Mouse (Mus musculus) G1E-ER4 (cell line): ENCODE measurements around the gene Pds5a. TPM values are rescaled to one million over a fixed set of nuclear protein-coding genes. Genes with fewer than 3 reads are reported as not detected.

Source experiments
- GATA1 ChIP-seq: IDR thresholded peaks from one replicate; pipeline ENCODE4 v1.8.0; 2012; ENCODE audit warnings: low read length, inconsistent platforms
- polyA plus RNA-seq: library from polyadenylated mRNA; stranded (reverse); fragments of >175 nt; gene quantifications from 2 replicates; pipeline ENCODE4 v1.2.3, GENCODE M21; 2012

Pds5a gene
- polyA plus RNA-seq: 25.3 and 28.0 TPM in 2 replicates

- TF ChIP-seq GATA1: no peak
Observed at GRCm38 (mm10) chr5:65697836-65698758, at the start of gene Pds5a. Gene Pds5a, minus strand, starts transcription at chr5:65698273.

- no peak for TF ChIP-seq GATA1
Observed at GRCm38 (mm10) chr5:65746908-65747307, 48.8 kb upstream of the Pds5a start.

- TF ChIP-seq GATA1: no peak
Observed at GRCm38 (mm10) chr5:65739366-65739765, 41.3 kb upstream of the Pds5a start.

GRCm38 (mm10) chr5:65735601-65736000 is 37.5 kb upstream of the Pds5a start:
- no peak for TF ChIP-seq GATA1

- peak; percentile 58 for TF ChIP-seq GATA1
Observed at GRCm38 (mm10) chr5:65731173-65732007, 33.3 kb upstream of the Pds5a start.

GRCm38 (mm10) chr5:65724311-65725054 is 26.4 kb upstream of the Pds5a start:
- TF ChIP-seq GATA1: no peak

- TF ChIP-seq GATA1: no peak
Observed at GRCm38 (mm10) chr5:65718368-65718767, 20.3 kb upstream of the Pds5a start.

- TF ChIP-seq GATA1: no peak
Observed at GRCm38 (mm10) chr5:65717063-65717902, 19.2 kb upstream of the Pds5a start.

- no peak for TF ChIP-seq GATA1
Observed at GRCm38 (mm10) chr5:65715084-65715483, 17.0 kb upstream of the Pds5a start.

GRCm38 (mm10) chr5:65711463-65711862 is 13.4 kb upstream of the Pds5a start:
- TF ChIP-seq GATA1: no peak

- TF ChIP-seq GATA1: no peak
Observed at GRCm38 (mm10) chr5:65710267-65710666, 12.2 kb upstream of the Pds5a start.

- TF ChIP-seq GATA1: no peak
Observed at GRCm38 (mm10) chr5:65706979-65707378, 8.9 kb upstream of the Pds5a start.

GRCm38 (mm10) chr5:65706171-65706570 is 8.1 kb upstream of the Pds5a start:
- TF ChIP-seq GATA1: no peak

GRCm38 (mm10) chr5:65704765-65705678 is 6.9 kb upstream of the Pds5a start:
- TF ChIP-seq GATA1: no peak

GRCm38 (mm10) chr5:65703261-65703660 is 5.2 kb upstream of the Pds5a start:
- no peak for TF ChIP-seq GATA1
